Mouse (Mus musculus) adrenal gland, postnatal 36 days (tissue): Measurements from ENCODE around the gene Ppp1r3g. TPM values are rescaled to one million over a fixed set of nuclear protein-coding genes. Genes with fewer than 3 reads are reported as not detected.

Experiments used
- DNase-seq, 2 experiments: peaks; one replicate each; pipeline ENCODE4 v3.0.0; 2021; ENCODE audit warnings: mixed read lengths in 1 of 2
- total RNA-seq, 2 experiments: library from RNA; stranded (reverse); gene quantifications; 2 replicates each; pipeline ENCODE4 v1.2.3; 2021

Gene Ppp1r3g
- total RNA-seq, 2 experiments from 2014 or later, result 0.79 to 3.7 TPM

DNA sequence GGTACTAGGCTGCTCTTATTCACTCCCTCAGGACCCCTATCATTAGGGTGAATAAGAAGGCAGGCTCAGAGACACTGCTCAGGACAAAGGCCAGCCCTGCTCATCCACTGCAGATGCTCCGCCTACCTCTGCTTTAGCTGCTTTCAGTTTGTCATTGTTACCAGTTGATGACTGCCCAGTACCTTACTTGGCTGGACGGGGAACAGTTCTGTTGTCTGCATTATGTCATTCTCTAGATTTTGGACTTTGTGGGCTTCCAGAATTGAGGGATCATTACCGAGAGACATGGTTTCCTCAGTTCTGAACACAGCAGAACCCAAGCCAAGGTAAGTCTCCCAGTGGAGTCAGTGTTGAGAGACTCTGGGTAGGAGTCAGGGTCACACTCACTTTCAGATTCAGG is 36.6 kb downstream of the Ppp1r3g start:
- peak in 1 of 2 experiments; percentile 10 for DNase-seq

DNA sequence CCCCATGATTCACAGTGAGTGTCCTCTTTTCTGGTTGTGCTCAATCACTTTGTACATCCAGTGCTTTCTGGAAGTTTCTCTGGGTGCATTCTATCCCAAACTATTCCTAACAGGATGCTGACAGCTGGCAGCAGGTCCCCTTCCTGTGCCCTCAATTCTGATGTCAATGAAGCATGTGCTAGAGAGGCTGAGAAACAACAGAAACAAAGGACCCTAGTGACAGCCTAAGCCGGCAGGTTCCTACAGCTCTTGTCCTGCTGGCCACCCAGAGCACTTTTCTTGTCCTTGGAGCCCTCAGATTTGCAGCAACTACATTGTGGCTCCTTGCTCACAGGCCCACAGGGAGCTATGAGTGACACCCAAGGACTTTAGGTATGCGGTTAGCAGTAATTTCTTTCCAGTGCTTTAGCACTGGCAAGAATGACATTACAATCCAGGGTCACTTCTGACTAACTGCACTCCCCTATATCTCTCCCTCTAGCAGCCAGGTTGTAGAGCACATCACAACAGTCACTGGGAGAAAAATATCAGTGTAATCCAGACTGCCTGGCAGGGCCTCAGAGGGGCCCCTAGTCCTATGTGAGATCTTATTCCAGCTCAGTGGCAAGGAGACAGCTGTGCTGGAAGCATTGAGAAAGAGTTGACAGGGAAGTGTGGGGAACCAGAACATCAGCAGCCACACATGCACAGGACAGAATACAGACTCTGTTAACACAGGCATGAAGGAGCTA is 37.2 kb downstream of the Ppp1r3g start:
- DNase-seq, result peak; percentile 35 to 41

DNA sequence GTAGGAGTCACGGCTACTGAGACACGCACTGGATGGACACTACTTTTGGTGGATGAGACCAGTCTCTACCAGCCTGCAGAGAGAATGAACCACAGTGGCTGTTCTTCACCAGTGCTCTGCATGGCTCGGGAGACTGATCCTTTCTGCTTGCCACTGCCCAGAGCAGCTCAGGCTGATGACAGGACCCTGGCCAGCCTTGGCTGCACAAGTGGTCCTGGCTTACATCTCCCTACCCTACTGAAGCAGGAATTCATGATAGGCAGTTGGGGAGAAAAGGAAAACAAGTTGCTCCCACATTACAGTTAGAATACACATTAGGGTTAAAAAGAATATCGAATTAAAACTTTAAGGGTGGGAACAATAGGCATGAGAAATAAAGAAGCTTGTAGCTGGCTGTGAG is 39.0 kb downstream of the Ppp1r3g start:
- no peak for DNase-seq

DNA sequence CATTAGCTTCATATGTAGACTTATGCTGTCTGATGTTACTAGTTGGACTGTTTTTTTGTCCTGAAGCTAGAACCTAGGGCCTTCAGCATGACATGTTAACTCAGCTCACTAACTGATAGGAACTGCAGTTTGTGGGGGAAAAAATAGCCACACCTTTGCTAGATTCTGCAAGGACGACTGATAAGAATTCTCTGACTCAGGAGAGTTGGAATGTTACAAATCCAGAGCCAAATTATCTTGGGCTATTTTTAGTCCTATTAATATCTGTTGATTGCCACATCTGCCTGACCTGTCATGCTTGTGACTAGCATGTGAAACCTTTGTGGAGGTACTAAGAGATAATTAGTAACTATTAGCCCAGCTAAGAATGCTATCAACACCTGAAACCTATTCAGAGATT is 42.2 kb downstream of the Ppp1r3g start:
- DNase-seq, result no peak

DNA sequence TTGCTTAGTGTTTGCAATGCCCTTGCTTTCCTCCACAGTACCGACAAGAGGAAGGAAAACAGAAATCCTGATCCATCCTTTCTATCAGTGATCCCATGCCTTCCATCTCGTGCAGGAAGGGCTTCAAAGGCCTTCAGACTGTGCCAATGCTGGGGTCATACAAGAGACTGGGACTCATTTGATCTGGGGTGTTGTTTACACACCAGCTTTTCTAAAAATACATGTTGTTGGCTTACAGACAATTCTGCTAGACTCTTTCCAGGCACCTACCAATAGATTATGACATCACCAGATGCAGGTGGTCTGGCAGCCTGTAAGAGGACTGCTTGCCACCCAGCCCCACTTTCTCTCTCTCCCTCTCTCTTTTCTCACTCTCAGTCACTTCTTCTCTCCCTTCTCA is 51.3 kb downstream of the Ppp1r3g start:
- DNase-seq, result no peak

DNA sequence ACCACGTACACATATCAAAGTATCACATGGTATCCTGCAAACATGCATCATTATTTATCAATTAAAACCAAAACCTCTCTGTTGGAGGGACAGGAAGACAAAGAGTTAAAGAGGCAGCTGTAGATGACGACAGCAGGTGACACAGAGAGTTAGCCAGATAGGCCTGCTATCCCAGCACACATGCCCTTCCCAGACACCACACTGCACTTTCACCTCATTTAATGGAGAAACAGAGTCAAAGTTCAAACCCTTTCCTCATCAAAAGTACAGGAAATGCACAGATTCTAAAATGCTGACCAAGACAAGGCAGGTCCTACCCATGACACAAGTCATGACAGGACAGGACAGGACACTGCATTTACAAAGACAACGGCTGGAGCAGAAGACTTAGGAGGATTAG is 57.0 kb downstream of the Ppp1r3g start:
- DNase-seq, result no peak

DNA sequence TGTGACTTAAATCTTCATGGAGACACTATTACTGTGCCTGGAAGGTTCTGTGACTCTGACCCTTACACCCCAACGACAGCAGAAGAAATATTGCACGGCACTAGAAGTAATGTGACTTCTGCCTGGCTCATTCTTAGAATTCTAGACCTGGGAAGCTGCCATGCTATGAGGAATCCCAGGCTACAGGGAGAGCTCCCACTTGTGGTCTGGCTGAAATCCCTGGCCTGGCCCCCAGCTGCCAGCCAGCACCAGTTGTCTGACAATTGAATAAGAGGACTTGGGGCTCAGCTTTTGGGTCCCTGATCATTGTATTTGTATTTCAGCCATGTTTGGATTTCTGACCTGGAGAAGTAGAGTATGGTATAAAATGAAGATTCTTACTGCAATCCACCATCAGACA is 59.4 kb downstream of the Ppp1r3g start:
- DNase-seq, result no peak

DNA sequence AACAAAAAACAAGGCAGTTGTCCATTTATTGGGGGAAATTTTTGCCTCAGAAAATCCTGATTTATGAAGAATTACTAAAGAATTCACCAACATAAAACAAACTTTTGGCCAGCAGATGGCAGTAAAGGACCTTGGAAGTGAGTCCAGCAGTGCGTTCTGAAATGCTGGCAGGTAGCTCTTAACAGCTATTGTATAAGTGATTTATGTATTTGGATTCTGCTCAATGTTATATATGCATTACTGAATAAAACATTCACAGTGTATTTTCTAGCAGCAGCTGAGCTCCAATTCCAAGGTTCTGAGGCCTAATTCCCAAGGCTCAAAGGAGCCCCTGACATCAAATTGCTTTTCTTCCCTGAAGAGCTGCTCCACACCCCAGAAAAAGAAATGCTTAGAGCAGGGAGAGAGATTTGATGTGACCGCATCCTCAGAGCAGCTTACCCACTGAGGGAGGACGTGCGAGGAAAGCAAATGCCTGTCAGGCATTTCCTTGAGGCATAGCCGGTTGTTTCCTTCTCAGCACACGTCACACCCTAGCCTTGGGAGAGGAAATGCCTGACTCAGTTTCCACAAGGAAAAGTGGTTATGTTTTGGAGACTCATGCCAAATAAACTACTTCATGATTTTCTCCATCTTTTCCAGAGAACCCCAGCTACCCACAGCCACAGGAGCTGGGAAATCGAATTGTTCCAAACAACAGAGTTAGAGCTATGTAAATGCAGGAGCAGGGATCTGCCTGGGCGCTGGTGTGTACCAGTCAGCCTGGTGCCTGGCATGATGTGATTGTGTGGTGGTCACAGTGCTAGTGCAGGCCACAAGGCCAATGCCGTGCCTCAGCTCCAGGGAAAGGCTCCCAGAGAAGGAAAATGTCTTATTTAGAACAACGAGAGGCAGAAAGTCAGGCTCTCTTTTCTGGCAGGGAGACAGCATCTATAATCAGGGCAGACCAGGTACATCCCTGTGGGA is 61.0 kb downstream of the Ppp1r3g start:
- peak; percentile 59 to 78 for DNase-seq

Other genes starting within 250 kb of the Ppp1r3g start
- 10 to 100 TPM; 13.9 to 20.8 TPM for gene Rpp40, start 52.5 kb upstream of the Ppp1r3g start, total RNA-seq
- 10 to 100 TPM; 80.9 to 94.7 TPM for gene Fars2, start 158.6 kb downstream of the Ppp1r3g start, total RNA-seq
- gene Lyrm4, start 158.7 kb downstream of the Ppp1r3g start, total RNA-seq, result 10 to 100 TPM; 19.0 to 22.9 TPM